Mouse (Mus musculus) bone marrow, adult 2 months (tissue): ENCODE results near the gene Wdr78.

Experiments
- CTCF ChIP-seq: fragments of 200-500 bp; IDR thresholded peaks from 2 replicates; pipeline ENCODE4 v1.5.1; 2011; ENCODE audit warnings: low read length, control low read depth; ENCODE audit not compliant: control insufficient read depth, insufficient read depth
- POLR2A ChIP-seq: fragments of 200-500 bp; IDR thresholded peaks from 2 replicates; pipeline ENCODE4 v1.6.1; 2011; ENCODE audit warnings: low read depth, mild to moderate bottlenecking, control low read depth, low read length, borderline replicate concordance; ENCODE audit not compliant: control insufficient read depth

GRCm38 (mm10) chr4:103005190-103005945 is 109.0 kb downstream of the Wdr78 start:
- no peak for TF ChIP-seq POLR2A
- no peak for TF ChIP-seq CTCF
